Mouse (Mus musculus) forebrain, embryonic 15.5 days (tissue): ENCODE data around the gene Kat7. TPM values are rescaled to one million over a fixed set of nuclear protein-coding genes. Genes with fewer than 3 reads are reported as not detected.

Experiments used
- ATAC-seq: fragments of 200-750 bp; cut with Nextera tagmentation; replicated peaks from 2 replicates; pipeline ENCODE4 v1.8.0; 2017; ENCODE audit warnings: mild to moderate bottlenecking, moderate TSS enrichment, moderate library complexity
- H3K27ac ChIP-seq: fragments of 300-500 bp; sonication (generic); replicated peaks from 2 replicates; pipeline ENCODE4 v1.5.1; 2015; ENCODE audit warnings: mild to moderate bottlenecking, inconsistent platforms
- H3K27me3 ChIP-seq: fragments of 300-500 bp; sonication (generic); 2 replicates; pipeline ENCODE4 v1.6.1; 2015; ENCODE audit warnings: inconsistent platforms
- H3K36me3 ChIP-seq: fragments of 300-500 bp; sonication (generic); 2 replicates; pipeline ENCODE4 v1.6.1; 2015; ENCODE audit warnings: mild to moderate bottlenecking, inconsistent platforms
- H3K4me1 ChIP-seq: fragments of 300-500 bp; sonication (generic); 2 replicates; pipeline ENCODE4 v1.6.1; 2015; ENCODE audit warnings: inconsistent platforms
- H3K4me2 ChIP-seq: fragments of 300-500 bp; sonication (generic); replicated peaks from 2 replicates; pipeline ENCODE4 v1.6.1; 2015; ENCODE audit warnings: mild to moderate bottlenecking, inconsistent platforms
- H3K4me3 ChIP-seq: fragments of 300-500 bp; sonication (generic); 2 replicates; pipeline ENCODE4 v1.5.1; 2015; ENCODE audit warnings: mild to moderate bottlenecking, inconsistent platforms
- H3K9ac ChIP-seq: fragments of 300-500 bp; sonication (generic); replicated peaks from 2 replicates; pipeline ENCODE4 v1.6.1; 2015; ENCODE audit warnings: mild to moderate bottlenecking, inconsistent platforms
- H3K9me3 ChIP-seq: fragments of 300-500 bp; sonication (generic); 2 replicates; pipeline ENCODE4 v1.6.1; 2016; ENCODE audit warnings: inconsistent platforms
- WGBS: fragments of 180-500 bp; shearing (Covaris S2); methylation state at CpG from one replicate; pipeline ENCODE4 v1.1.7; 2015; ENCODE audit warnings: mixed read lengths; 5-methylcytosine and 5-hydroxymethylcytosine counted together
- polyA plus RNA-seq: library from polyadenylated mRNA; unstranded; fragments of >200 nt; fragmentation: Nextera tagmentation; extraction: Ambion mirVana; gene quantifications from 2 replicates; pipeline ENCODE4 v1.2.1, GENCODE M21; 2015

The Kat7 gene
- polyA plus RNA-seq, 1 experiment from 2014 or later, result 75.7 TPM

- no peaks in the 10 kb centered on the region for H3K9me3 ChIP-seq
- 93% methylated on average over 3 of the region's 3 CpGs for WGBS
Measured at GRCm38 (mm10) chr11:95301772-95302171, 8.3 kb downstream of the Kat7 start.

GRCm38 (mm10) chr11:95299886-95300285, 10.2 kb downstream of the Kat7 start:
- Histone ChIP-seq H3K36me3 (peaks cover 75% of the 10 kb centered on the region), H3K4me1 (no peaks in the 10 kb centered on the region), H3K4me3 (no peak overlapping the region), H3K9ac (no peak overlapping the region), H3K27ac (no peak overlapping the region), H3K9me3 (no peaks in the 10 kb centered on the region), H3K4me2 (no peak overlapping the region), H3K27me3 (no peaks in the 10 kb centered on the region)
- no peak for ATAC-seq
- WGBS, result 93% methylated on average over 12 of the region's 12 CpGs

More at GRCm38 (mm10) chr11:95301772-95302171, 8.3 kb downstream of the Kat7 start:
- no peak overlapping the region for H3K4me3 ChIP-seq
- H3K4me1 ChIP-seq, result no peaks in the 10 kb centered on the region
- no peak overlapping the region for H3K4me2 ChIP-seq
- H3K9ac ChIP-seq, result no peak overlapping the region
- no peak for ATAC-seq
- no peak overlapping the region for H3K27ac ChIP-seq
- H3K27me3 ChIP-seq, result no peaks in the 10 kb centered on the region
- H3K36me3 ChIP-seq, result peaks cover 76% of the 10 kb centered on the region

- WGBS, result 19% methylated on average over 2 of the region's 2 CpGs
- Histone ChIP-seq H3K27ac (no peak overlapping the region), H3K36me3 (peaks cover 78% of the 10 kb centered on the region), H3K9ac (no peak overlapping the region), H3K27me3 (no peaks in the 10 kb centered on the region), H3K4me1 (no peaks in the 10 kb centered on the region), H3K4me2 (no peak overlapping the region), H3K9me3 (no peaks in the 10 kb centered on the region), H3K4me3 (no peak overlapping the region)
- ATAC-seq, result no peak
Measured at GRCm38 (mm10) chr11:95298146-95298545, 11.9 kb downstream of the Kat7 start.

- no peak overlapping the region for H3K9ac ChIP-seq
Measured at GRCm38 (mm10) chr11:95295736-95296135, 14.3 kb downstream of the Kat7 start.

GRCm38 (mm10) chr11:95293017-95293624, 16.9 kb downstream of the Kat7 start:
- no peak for ATAC-seq
- Histone ChIP-seq H3K36me3 (peaks cover 76% of the 10 kb centered on the region), H3K27ac (no peak overlapping the region), H3K4me1 (no peaks in the 10 kb centered on the region), H3K9me3 (no peaks in the 10 kb centered on the region), H3K9ac (no peak overlapping the region), H3K4me2 (no peak overlapping the region), H3K27me3 (no peaks in the 10 kb centered on the region), H3K4me3 (no peak overlapping the region)
- WGBS, result 93% methylated on average over 8 of the region's 8 CpGs

More at GRCm38 (mm10) chr11:95295736-95296135, 14.3 kb downstream of the Kat7 start:
- no peaks in the 10 kb centered on the region for H3K9me3 ChIP-seq
- WGBS, result 91% methylated on average over 13 of the region's 13 CpGs
- H3K4me2 ChIP-seq, result no peak overlapping the region
- H3K4me1 ChIP-seq, result no peaks in the 10 kb centered on the region
- no peaks in the 10 kb centered on the region for H3K27me3 ChIP-seq
- peaks cover 78% of the 10 kb centered on the region for H3K36me3 ChIP-seq
- H3K4me3 ChIP-seq, result no peak overlapping the region
- no peak overlapping the region for H3K27ac ChIP-seq
- ATAC-seq, result no peak

GRCm38 (mm10) chr11:95291998-95292397, 18.0 kb downstream of the Kat7 start:
- Histone ChIP-seq H3K27me3 (no peaks in the 10 kb centered on the region), H3K4me1 (no peaks in the 10 kb centered on the region), H3K9me3 (no peaks in the 10 kb centered on the region), H3K27ac (no peak overlapping the region), H3K9ac (no peak overlapping the region), H3K4me2 (no peak overlapping the region), H3K36me3 (peaks cover 77% of the 10 kb centered on the region), H3K4me3 (no peak overlapping the region)
- 85% methylated on average over 4 of the region's 4 CpGs for WGBS
- no peak for ATAC-seq

GRCm38 (mm10) chr11:95282331-95282730, 27.7 kb downstream of the Kat7 start:
- Histone ChIP-seq H3K36me3 (peaks cover 93% of the 10 kb centered on the region), H3K4me2 (no peak overlapping the region)
- 82% methylated on average over 5 of the region's 5 CpGs for WGBS

GRCm38 (mm10) chr11:95279061-95279659, 30.9 kb downstream of the Kat7 start:
- Histone ChIP-seq H3K9ac (no peak overlapping the region), H3K4me1 (no peaks in the 10 kb centered on the region), H3K4me2 (no peak overlapping the region), H3K27me3 (no peaks in the 10 kb centered on the region), H3K36me3 (peaks cover 98% of the 10 kb centered on the region), H3K9me3 (no peaks in the 10 kb centered on the region), H3K4me3 (no peak overlapping the region), H3K27ac (no peak overlapping the region)
- no peak for ATAC-seq
- 91% methylated on average over 4 of the region's 4 CpGs for WGBS

More at GRCm38 (mm10) chr11:95282331-95282730, 27.7 kb downstream of the Kat7 start:
- no peak for ATAC-seq
- H3K27ac ChIP-seq, result no peak overlapping the region
- no peaks in the 10 kb centered on the region for H3K4me1 ChIP-seq
- no peaks in the 10 kb centered on the region for H3K27me3 ChIP-seq
- no peaks in the 10 kb centered on the region for H3K9me3 ChIP-seq
- H3K9ac ChIP-seq, result no peak overlapping the region
- no peak overlapping the region for H3K4me3 ChIP-seq

- 92% methylated on average over 6 of the region's 6 CpGs for WGBS
- Histone ChIP-seq H3K27me3 (no peaks in the 10 kb centered on the region), H3K4me1 (no peaks in the 10 kb centered on the region), H3K36me3 (peaks cover 95% of the 10 kb centered on the region), H3K4me2 (no peak overlapping the region), H3K9ac (no peak overlapping the region), H3K4me3 (no peak overlapping the region), H3K27ac (no peak overlapping the region), H3K9me3 (no peaks in the 10 kb centered on the region)
- no peak for ATAC-seq
Measured at GRCm38 (mm10) chr11:95276056-95276455, 34.0 kb downstream of the Kat7 start.

GRCm38 (mm10) chr11:95274613-95275012, 35.4 kb downstream of the Kat7 start:
- H3K4me2 ChIP-seq, result no peak overlapping the region
- no peak for ATAC-seq
- no peak overlapping the region for H3K4me3 ChIP-seq
- no peak overlapping the region for H3K9ac ChIP-seq
- no peak overlapping the region for H3K27ac ChIP-seq
- WGBS, result 82% methylated on average over 3 of the region's 3 CpGs
- H3K27me3 ChIP-seq, result no peaks in the 10 kb centered on the region
- H3K4me1 ChIP-seq, result no peaks in the 10 kb centered on the region
- peaks cover 89% of the 10 kb centered on the region for H3K36me3 ChIP-seq
- no peaks in the 10 kb centered on the region for H3K9me3 ChIP-seq

- H3K36me3 ChIP-seq, result peaks cover 80% of the 10 kb centered on the region
- H3K27me3 ChIP-seq, result no peaks in the 10 kb centered on the region
- no peak overlapping the region for H3K4me2 ChIP-seq
- H3K9ac ChIP-seq, result no peak overlapping the region
- no peak overlapping the region for H3K4me3 ChIP-seq
- ATAC-seq, result no peak
- H3K27ac ChIP-seq, result no peak overlapping the region
- no peaks in the 10 kb centered on the region for H3K9me3 ChIP-seq
- no peaks in the 10 kb centered on the region for H3K4me1 ChIP-seq
- 88% methylated on average over 5 of the region's 5 CpGs for WGBS
Measured at GRCm38 (mm10) chr11:95273661-95274060, 36.4 kb downstream of the Kat7 start.

GRCm38 (mm10) chr11:95266540-95267245, 43.4 kb downstream of the Kat7 start:
- H3K4me2 ChIP-seq, result no peak overlapping the region
- WGBS, result 45% methylated on average over 6 of the region's 6 CpGs
- no peak overlapping the region for H3K9ac ChIP-seq
- no peak overlapping the region for H3K27ac ChIP-seq
- H3K4me1 ChIP-seq, result peaks cover 6% of the 10 kb centered on the region; the same call in 1 of the 2 replicates
- H3K4me3 ChIP-seq, result no peak overlapping the region
- H3K9me3 ChIP-seq, result no peaks in the 10 kb centered on the region
- no peaks in the 10 kb centered on the region for H3K27me3 ChIP-seq
- no peak for ATAC-seq
- H3K36me3 ChIP-seq, result peaks cover 14% of the 10 kb centered on the region
